Mouse (Mus musculus) cortical plate, adult 2 months (tissue): ENCODE data around the gene Tcf15.

ENCODE experiments used
- CTCF ChIP-seq: fragments of 200-500 bp; IDR thresholded peaks from 2 replicates; pipeline ENCODE4 v1.5.1; 2011; ENCODE audit warnings: mild to moderate bottlenecking, control low read depth, low read length; ENCODE audit not compliant: insufficient read depth; ENCODE audit errors: extremely low read depth
- POLR2A ChIP-seq: fragments of 200-500 bp; IDR thresholded peaks from 2 replicates; pipeline ENCODE4 v1.6.1; 2011; ENCODE audit warnings: mild to moderate bottlenecking, low read length, control low read depth; ENCODE audit not compliant: insufficient read depth; ENCODE audit errors: extremely low read depth

GRCm38 (mm10) chr2:152142571-152142970 is 790 bp upstream of the Tcf15 start:
- TF ChIP-seq CTCF (no peak), POLR2A (no peak)
